Mouse (Mus musculus) hindbrain, embryonic 13.5 days (tissue): ENCODE results near the gene Irgc1. TPM values are rescaled to one million over a fixed set of nuclear protein-coding genes. Genes with fewer than 3 reads are reported as not detected.
"Not testable (repeated sequence)": the region's sequence is repeated elsewhere in the genome, so short reads cannot be mapped to it uniquely, and the experiment has no call there.

Experiments
- ATAC-seq: fragments of 200-750 bp; cut with Nextera tagmentation; 2 replicates; pipeline ENCODE4 v1.8.0; 2017; ENCODE audit warnings: moderate TSS enrichment; ENCODE audit not compliant: low FRiP score
- H3K27ac ChIP-seq: fragments of 300-500 bp; sonication (generic); 2 replicates; pipeline ENCODE4 v1.5.1; 2015; ENCODE audit warnings: inconsistent platforms, mild to moderate bottlenecking, moderate library complexity
- H3K27me3 ChIP-seq: fragments of 300-500 bp; sonication (generic); 2 replicates; pipeline ENCODE4 v1.6.1; 2015; ENCODE audit warnings: mild to moderate bottlenecking, inconsistent platforms
- H3K36me3 ChIP-seq: fragments of 300-500 bp; sonication (generic); 2 replicates; pipeline ENCODE4 v1.6.1; 2015; ENCODE audit warnings: mild to moderate bottlenecking, inconsistent platforms
- H3K4me1 ChIP-seq: fragments of 300-500 bp; sonication (generic); replicated peaks from 2 replicates; pipeline ENCODE4 v1.6.1; 2015; ENCODE audit warnings: inconsistent platforms
- H3K4me2 ChIP-seq: fragments of 300-500 bp; sonication (generic); 2 replicates; pipeline ENCODE4 v1.6.1; 2015; ENCODE audit warnings: inconsistent platforms, mild to moderate bottlenecking, moderate library complexity
- H3K4me3 ChIP-seq: fragments of 300-500 bp; sonication (generic); 2 replicates; pipeline ENCODE4 v1.5.1; 2015; ENCODE audit warnings: mild to moderate bottlenecking, inconsistent platforms
- H3K9ac ChIP-seq: fragments of 300-500 bp; sonication (generic); 2 replicates; pipeline ENCODE4 v1.6.1; 2015; ENCODE audit warnings: mild to moderate bottlenecking, inconsistent platforms
- H3K9me3 ChIP-seq: fragments of 300-500 bp; sonication (generic); 2 replicates; pipeline ENCODE4 v1.6.1; 2016; ENCODE audit warnings: inconsistent platforms
- WGBS: fragments of 180-500 bp; shearing (Covaris S2); methylation state at CpG from one replicate; pipeline ENCODE4 v1.1.7; 2015; 5-methylcytosine and 5-hydroxymethylcytosine counted together
- polyA plus RNA-seq: library from polyadenylated mRNA; unstranded; fragments of >200 nt; fragmentation: Nextera tagmentation; extraction: Ambion mirVana; gene quantifications from 2 replicates; pipeline ENCODE4 v1.2.1, GENCODE M21; 2015

Gene Irgc1
- polyA plus RNA-seq, 1 experiment from 2014 or later = not detected

- Histone ChIP-seq H3K4me3 (no peak overlapping the region), H3K4me1 (peaks cover 15% of the 10 kb centered on the region), H3K4me2 (no peak overlapping the region), H3K27me3 (no peaks in the 10 kb centered on the region), H3K36me3 (peaks cover 70% of the 10 kb centered on the region), H3K27ac (no peak overlapping the region), H3K9me3 (no peaks in the 10 kb centered on the region), H3K9ac (0 out of 2 replicates have a peak overlapping the region, but pooled peaks have one; percentile 24)
- 47% methylated on average over 5 of the region's 5 CpGs for WGBS
- 0 out of 2 replicates have a peak, but pooled peaks have one; percentile 18 for ATAC-seq
Measured at GRCm38 (mm10) chr7:24406528-24407344, 45.4 kb downstream of the Irgc1 start.

GRCm38 (mm10) chr7:24405649-24406048 lies 46.4 kb downstream of the Irgc1 start:
- ATAC-seq = no peak
- 92% methylated on average over 12 of the region's 13 CpGs for WGBS
- H3K36me3 ChIP-seq = peaks cover 72% of the 10 kb centered on the region

GRCm38 (mm10) chr7:24402851-24403250 lies 49.2 kb downstream of the Irgc1 start:
- H3K9me3 ChIP-seq = no peaks in the 10 kb centered on the region
- H3K27ac ChIP-seq = no peak overlapping the region
- no peak overlapping the region for H3K4me2 ChIP-seq
- peaks cover 31% of the 10 kb centered on the region for H3K4me1 ChIP-seq
- H3K27me3 ChIP-seq = no peaks in the 10 kb centered on the region
- H3K36me3 ChIP-seq = peaks cover 53% of the 10 kb centered on the region
- 98% methylated on average over 9 of the region's 9 CpGs for WGBS
- no peak overlapping the region for H3K9ac ChIP-seq
- no peak for ATAC-seq
- H3K4me3 ChIP-seq = no peak overlapping the region

More at GRCm38 (mm10) chr7:24405649-24406048, 46.4 kb downstream of the Irgc1 start:
- H3K4me1 ChIP-seq = peaks cover 26% of the 10 kb centered on the region
- H3K9me3 ChIP-seq = no peaks in the 10 kb centered on the region
- no peak overlapping the region for H3K27ac ChIP-seq
- no peak overlapping the region for H3K9ac ChIP-seq
- H3K4me3 ChIP-seq = no peak overlapping the region
- H3K27me3 ChIP-seq = no peaks in the 10 kb centered on the region
- no peak overlapping the region for H3K4me2 ChIP-seq

GRCm38 (mm10) chr7:24400489-24400888 lies 51.6 kb downstream of the Irgc1 start:
- Histone ChIP-seq H3K4me3 (peak overlapping the region; percentile 60), H3K4me2 (peak overlapping the region; percentile 62), H3K36me3 (peaks cover 37% of the 10 kb centered on the region), H3K4me1 (peaks cover 19% of the 10 kb centered on the region), H3K9ac (peak overlapping the region; percentile 76; the same call in 1 of the 2 replicates)
- not testable (repeated sequence) for ATAC-seq, H3K27me3 ChIP-seq, H3K9me3 ChIP-seq, H3K27ac ChIP-seq
- WGBS = 93% methylated on average over 4 of the region's 4 CpGs

GRCm38 (mm10) chr7:24400082-24400452 lies 52.0 kb downstream of the Irgc1 start:
- Histone ChIP-seq H3K27ac (peak overlapping the region; percentile 98), H3K4me3 (peak overlapping the region; percentile 60), H3K27me3 (no peaks in the 10 kb centered on the region), H3K4me2 (peak overlapping the region; percentile 62), H3K4me1 (peaks cover 19% of the 10 kb centered on the region), H3K36me3 (peaks cover 33% of the 10 kb centered on the region), H3K9ac (peak overlapping the region; percentile 76), H3K9me3 (no peaks in the 10 kb centered on the region)
- no peak for ATAC-seq
- WGBS = 17% methylated on average over 3 of the region's 3 CpGs

- Histone ChIP-seq H3K27ac (peak within 1 kb of the TSS; percentile 98), H3K4me1 (peaks cover 19% of the 10 kb centered on the region), H3K9ac (peak within 1 kb of the TSS; percentile 76), H3K4me3 (peak within 1 kb of the TSS; percentile 60), H3K9me3 (no peaks in the 10 kb centered on the region), H3K4me2 (peak within 1 kb of the TSS; percentile 62), H3K36me3 (peaks cover 27% of the 10 kb centered on the region), H3K27me3 (no peaks in the 10 kb centered on the region)
- peak; percentile 95 for ATAC-seq
- WGBS = 2% methylated on average over 64 of the region's 66 CpGs
Measured at GRCm38 (mm10) chr7:24399256-24400081, 52.6 kb downstream of the Irgc1 start, which contains the start of gene Smg9. Gene Smg9 (plus strand): TSS chr7:24399619.

GRCm38 (mm10) chr7:24398364-24398913 lies 53.7 kb downstream of the Irgc1 start:
- Histone ChIP-seq H3K9me3 (no peaks in the 10 kb centered on the region), H3K27ac (no peak overlapping the region), H3K9ac (no peak overlapping the region), H3K27me3 (no peaks in the 10 kb centered on the region), H3K36me3 (peaks cover 18% of the 10 kb centered on the region), H3K4me2 (no peak overlapping the region), H3K4me1 (peaks cover 19% of the 10 kb centered on the region), H3K4me3 (no peak overlapping the region)
- 97% methylated on average over 8 of the region's 8 CpGs for WGBS
- no peak for ATAC-seq

GRCm38 (mm10) chr7:24396832-24397231 lies 55.3 kb downstream of the Irgc1 start:
- Histone ChIP-seq H3K9me3 (no peaks in the 10 kb centered on the region), H3K9ac (no peak overlapping the region), H3K4me1 (peaks cover 17% of the 10 kb centered on the region), H3K27me3 (no peaks in the 10 kb centered on the region), H3K36me3 (peaks cover 4% of the 10 kb centered on the region), H3K27ac (no peak overlapping the region), H3K4me2 (no peak overlapping the region), H3K4me3 (no peak overlapping the region)
- no peak for ATAC-seq
- 86% methylated on average over 11 of the region's 11 CpGs for WGBS

- WGBS = 88% methylated on average over 15 of the region's 15 CpGs
- H3K4me3 ChIP-seq = no peak overlapping the region
Measured at GRCm38 (mm10) chr7:24394475-24395161, 57.5 kb downstream of the Irgc1 start.

GRCm38 (mm10) chr7:24394054-24394453 lies 58.0 kb downstream of the Irgc1 start:
- no peak for ATAC-seq
- no peaks in the 10 kb centered on the region for H3K36me3 ChIP-seq
- H3K27me3 ChIP-seq = no peaks in the 10 kb centered on the region
- H3K9ac ChIP-seq = no peak overlapping the region
- WGBS = 92% methylated on average over 3 of the region's 3 CpGs
- no peak overlapping the region for H3K4me2 ChIP-seq
- no peak overlapping the region for H3K27ac ChIP-seq
- H3K4me1 ChIP-seq = peaks cover 17% of the 10 kb centered on the region
- H3K4me3 ChIP-seq = no peak overlapping the region
- no peaks in the 10 kb centered on the region for H3K9me3 ChIP-seq

More at GRCm38 (mm10) chr7:24394475-24395161, 57.5 kb downstream of the Irgc1 start:
- ATAC-seq = no peak
- Histone ChIP-seq H3K9ac (no peak overlapping the region), H3K4me1 (peaks cover 15% of the 10 kb centered on the region), H3K27me3 (no peaks in the 10 kb centered on the region), H3K9me3 (no peaks in the 10 kb centered on the region), H3K4me2 (no peak overlapping the region), H3K36me3 (no peaks in the 10 kb centered on the region), H3K27ac (no peak overlapping the region)

- Histone ChIP-seq H3K27me3 (0 out of 2 replicates have a peak, but pooled peaks cover 3% of the 10 kb centered on the region), H3K27ac (peak overlapping the region; percentile 84), H3K36me3 (no peaks in the 10 kb centered on the region), H3K9me3 (no peaks in the 10 kb centered on the region), H3K9ac (peak overlapping the region; percentile 49; the same call in 1 of the 2 replicates), H3K4me1 (peaks cover 17% of the 10 kb centered on the region), H3K4me3 (no peak overlapping the region), H3K4me2 (no peak overlapping the region)
- ATAC-seq = no peak
- 75% methylated on average over 2 of the region's 2 CpGs for WGBS
Measured at GRCm38 (mm10) chr7:24391687-24392086, 60.4 kb downstream of the Irgc1 start.
